Mouse (Mus musculus) brain, embryonic 18.5 days (tissue): ENCODE data around the gene Ncbp3.

Experiments
- DNase-seq: peaks from one replicate; pipeline ENCODE4 v3.0.0-alpha.2; 2012; ENCODE audit warnings: low read depth, low spot score

Ncbp3 gene

DNA sequence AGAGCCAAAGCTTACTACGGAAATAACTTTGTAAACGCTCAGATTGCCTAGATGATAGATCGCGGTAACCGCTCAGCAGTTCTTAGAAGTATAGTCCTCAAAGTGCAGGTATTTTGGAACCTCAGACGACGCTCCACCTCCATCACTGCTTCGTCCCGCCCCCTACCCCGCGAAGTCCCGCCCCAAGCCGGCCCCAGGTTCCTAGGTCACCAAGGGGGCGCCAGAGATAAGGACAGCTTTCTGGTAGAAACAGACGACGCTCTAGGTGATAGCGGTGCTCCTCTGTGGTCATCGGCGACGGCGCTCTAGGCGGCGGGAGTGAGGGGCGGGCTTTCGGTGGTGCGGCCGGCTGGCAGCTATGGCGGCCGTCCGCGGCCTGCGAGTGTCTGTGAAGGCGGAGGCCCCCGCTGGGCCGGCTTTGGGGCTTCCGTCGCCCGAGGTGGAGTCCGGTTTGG, at the start of gene Ncbp3:
Gene Ncbp3 (plus strand): TSS at position 242 of the 455 bp plus-strand sequence.
- peak; percentile 89 for DNase-seq

DNA sequence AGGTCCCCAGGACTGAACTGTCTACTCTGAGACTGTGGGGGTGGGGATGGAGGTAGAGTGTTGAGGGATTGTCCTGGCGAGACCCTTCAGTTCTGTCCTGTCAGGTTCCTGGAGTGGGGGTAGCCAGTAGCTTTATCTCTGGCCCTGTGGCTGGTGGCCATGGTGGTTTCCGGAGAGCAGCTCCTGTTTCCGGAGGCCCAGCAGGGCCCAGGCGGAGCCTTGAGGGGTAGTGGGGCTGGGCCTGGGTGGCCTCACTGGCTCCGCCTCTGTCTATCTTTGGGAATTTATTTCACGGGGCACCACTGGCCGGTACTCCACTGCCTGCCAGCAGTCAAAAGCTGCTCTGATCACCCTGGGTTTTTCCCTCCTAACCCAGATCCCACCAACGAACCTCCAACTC, 48.8 kb upstream of the Ncbp3 start, which contains the start of gene P2rx1:
Gene P2rx1 (plus strand): TSS at position 333 of the 400 bp plus-strand sequence.
- DNase-seq, result no peak

DNA sequence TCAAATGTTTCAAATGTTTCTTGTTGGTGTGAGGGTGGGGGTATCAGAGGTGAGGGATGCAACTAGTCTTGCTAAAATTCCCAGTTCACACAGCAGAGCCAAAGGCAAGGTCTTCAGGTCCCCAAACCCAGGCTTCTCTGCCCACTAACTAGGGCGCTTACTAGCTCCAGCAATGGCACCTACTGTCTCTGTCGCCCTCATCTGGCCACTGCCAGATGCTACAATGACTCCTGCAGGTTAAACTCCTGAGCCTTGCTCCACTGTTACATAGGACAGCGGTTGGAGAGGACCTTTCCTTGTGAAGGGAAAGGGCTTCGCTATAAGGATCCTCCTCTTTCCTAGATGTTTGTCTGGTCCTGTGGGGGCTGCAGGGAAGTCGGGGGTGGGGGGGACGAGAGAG, 46.6 kb upstream of the Ncbp3 start:
- DNase-seq, result no peak

DNA sequence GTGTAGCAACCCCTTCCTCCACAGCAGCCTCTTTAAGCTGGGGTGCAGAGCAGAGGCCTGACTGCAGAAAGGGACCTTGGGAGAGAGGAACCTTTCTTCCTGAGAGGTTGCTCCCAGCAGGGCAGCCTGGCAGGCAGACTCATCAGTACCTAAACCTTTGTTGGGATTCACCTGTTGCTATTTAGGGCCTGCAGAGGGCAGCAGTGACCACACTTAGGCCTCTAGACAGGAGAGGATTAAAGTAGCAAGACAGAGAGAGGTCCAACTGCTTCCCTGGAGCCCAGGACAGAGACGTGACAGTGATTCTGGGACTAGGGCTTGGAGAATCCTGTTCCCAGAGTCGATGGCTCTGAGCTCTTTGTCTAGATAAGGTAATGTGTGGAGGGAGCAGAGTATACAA, 41.2 kb upstream of the Ncbp3 start:
- peak; percentile 16 for DNase-seq

DNA sequence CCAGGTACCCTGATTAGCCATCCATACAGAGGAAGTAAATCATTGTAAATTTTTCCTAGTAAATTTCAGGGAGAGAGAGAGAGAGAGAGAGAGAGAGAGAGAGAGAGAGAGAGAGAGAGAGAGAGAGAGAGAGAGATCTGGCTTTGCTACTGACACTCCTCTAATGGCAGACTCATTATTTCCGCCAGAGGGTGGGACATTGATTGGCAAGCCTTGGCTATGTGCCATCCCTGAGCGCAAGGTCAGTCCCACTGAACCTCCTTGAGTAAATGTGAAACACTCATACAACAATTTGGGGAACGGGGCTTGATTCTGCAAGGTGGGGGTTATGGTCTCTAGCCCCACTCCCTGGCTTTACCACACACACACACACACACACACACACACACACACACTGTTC, 40.5 kb upstream of the Ncbp3 start:
- no peak for DNase-seq

DNA sequence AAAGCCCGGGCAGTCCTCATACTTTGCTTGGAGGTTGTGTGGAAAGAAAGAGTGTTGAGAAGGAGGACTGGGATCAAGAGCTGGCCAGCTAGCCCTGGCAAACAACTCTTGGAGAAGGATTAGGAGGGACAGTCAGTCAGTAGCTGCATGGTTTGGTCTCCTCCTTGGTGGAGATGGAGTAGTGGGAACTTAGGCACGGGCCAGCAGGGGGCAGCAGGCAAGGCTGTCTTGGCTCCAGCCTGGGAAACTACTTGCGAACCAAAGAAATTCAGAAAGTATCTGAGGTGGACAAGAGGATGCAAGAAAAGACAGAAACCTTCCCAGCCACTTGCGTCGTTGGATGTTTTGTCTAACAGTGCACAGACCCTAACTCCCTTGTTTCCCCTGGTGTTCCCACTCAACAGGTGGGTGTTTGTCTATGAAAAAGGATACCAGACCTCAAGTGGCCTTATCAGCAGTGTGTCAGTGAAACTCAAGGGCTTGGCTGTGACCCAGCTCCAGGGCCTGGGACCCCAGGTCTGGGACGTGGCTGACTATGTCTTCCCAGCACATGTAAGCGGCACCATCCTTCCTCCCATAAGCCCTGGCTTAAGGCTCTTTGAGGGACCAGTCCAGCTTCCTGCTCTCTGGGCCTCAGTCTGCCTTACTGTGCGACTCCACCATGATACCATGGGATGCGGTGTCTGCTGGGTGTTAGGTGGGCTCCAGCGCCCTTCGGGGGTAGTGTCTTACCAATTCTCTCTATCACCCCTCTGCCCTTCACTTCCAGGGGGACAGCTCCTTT, 39.7 kb upstream of the Ncbp3 start:
- no peak for DNase-seq

DNA sequence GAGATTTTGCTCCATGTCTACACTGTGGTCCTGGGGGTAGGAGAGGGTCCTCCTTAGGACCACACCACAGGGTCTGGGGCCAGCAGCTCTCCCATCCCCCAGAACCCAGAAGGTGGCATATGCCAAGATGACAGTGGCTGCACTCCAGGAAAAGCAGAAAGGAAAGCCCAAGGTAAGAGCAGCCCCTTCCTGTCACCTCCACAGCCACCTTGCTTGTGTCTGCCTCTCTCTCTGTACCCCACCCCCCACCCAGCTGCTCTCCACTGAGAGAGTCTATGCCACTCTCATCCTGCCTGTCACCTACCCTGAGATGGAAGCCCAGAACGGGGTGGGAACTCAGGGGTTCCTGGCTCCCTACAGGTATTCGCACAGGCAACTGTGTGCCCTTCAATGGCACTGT, 38.8 kb upstream of the Ncbp3 start:
- DNase-seq, result no peak

DNA sequence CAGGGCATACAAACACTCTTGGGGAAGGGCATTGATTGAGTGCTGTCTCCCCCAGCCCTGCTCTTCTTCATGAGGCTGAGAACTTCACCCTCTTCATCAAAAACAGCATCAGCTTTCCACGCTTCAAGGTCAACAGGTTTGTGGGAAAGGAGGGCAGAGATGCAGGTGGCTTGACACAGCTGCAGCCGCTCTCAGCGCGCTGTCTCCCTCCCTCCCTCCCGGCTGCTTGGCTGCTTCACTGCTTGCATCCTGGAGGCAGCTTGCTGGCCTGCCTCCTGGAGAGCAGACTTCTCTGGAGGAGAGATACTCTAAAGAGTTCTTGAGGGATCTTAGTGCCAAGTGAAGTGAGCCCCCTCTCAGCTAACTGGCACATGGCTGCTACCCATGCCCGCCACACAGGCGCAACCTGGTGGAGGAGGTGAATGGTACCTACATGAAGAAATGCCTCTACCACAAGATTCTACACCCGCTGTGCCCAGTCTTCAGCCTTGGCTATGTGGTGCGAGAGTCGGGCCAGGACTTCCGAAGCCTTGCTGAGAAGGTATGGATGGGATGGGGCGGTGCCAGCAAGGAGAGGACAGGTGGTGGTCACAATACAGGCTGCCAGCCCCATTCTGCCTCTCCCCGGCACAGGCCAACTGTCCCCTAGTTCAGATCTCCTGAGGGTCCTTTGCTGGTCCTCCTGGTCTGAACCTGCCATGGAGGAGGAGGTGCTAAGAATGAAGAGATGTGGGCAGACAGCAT, 37.9 kb upstream of the Ncbp3 start:
- no peak for DNase-seq

DNA sequence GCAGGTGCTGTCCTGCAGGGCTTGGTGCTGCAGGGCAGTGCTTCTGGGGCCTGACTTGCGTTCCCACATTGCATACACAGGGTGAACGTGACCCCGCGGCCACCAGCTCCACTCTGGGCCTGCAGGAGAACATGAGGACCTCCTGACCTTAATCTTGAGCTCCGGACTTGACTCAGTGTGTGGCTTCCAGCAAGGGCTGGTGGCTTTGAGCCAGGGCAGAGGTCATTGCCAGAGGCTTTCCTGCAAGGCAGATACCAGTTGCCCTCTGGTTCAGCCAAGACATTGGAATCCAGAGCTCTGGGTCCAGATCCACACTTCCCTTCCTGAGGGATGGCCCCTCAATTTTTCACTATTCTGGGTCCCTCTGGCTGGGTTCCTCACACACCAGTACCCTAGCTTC, 33.6 kb upstream of the Ncbp3 start:
- DNase-seq, result no peak

DNA sequence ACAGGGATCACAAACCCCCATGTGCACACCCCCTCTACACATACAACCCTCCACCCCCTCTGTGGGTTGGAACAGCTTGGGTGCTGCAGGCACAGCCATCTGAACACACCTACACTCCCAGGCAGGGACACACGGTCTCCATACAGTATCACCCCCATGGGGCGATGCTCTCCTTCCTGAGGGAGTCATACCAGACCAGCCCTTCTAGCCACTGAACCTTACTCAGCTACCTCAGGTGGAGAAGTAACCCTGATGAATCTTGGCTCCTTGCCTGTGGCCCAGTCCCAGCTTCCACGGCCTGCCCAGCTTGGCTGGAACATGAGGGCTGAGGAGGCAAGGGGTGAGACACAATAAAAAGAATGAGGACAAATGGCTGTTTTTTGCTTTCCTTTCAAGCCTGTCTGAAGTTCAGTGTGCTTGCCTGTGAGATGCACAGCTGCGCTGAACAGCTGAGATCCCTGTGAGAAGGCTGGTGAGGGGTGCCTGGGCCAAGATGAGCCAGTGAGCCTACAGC, 32.7 kb upstream of the Ncbp3 start:
- no peak for DNase-seq

DNA sequence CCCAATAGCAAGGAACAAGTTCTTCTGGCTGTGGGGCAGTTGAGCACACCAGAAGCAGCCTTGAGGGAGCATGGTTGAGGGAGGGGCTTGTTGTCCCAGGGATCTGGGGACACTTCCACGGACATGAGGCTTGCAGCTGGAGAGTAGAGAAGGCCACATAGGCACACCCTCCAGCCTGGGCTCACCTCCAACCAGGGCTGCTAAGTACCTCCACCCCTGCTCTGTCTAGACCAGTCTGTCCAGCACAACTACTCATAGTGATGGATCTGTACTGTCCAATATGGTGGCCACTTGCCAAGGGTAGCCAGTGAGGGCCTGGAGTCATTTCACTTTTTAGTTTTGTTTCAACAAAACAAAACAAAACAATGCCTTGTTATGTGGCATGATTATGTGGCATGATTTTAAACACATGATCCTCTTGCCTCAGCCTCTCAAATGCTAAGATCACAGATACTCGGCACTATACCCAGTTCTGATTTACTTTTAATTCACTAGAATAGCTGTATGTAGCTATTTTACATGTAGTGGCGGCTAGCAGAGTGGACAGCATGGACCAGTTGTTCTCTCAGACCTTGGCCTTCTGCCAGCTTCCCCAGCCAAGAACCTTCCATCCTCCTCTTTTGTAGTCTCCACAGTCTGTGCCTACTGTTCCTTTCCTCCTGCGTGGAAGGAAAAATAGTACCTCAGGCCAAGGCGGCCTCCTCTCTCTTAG, 32.0 kb upstream of the Ncbp3 start:
- no peak for DNase-seq

DNA sequence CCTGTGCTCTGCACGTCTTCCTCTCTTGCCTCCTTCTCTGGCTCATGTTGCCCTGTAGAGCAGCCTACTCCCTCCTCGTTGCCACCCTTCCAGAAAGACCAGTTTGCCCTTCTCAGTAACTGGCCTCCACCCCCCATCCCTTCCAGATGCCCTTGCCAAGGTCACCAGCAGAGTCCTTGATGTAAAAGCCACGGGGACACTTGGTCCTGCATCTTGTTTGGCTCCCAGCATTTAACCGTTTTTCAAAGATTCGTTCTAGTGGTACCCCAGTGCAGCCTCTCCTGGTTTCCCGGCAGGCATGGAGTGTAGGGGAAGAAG, 31.5 kb upstream of the Ncbp3 start:
- DNase-seq, result no peak

DNA sequence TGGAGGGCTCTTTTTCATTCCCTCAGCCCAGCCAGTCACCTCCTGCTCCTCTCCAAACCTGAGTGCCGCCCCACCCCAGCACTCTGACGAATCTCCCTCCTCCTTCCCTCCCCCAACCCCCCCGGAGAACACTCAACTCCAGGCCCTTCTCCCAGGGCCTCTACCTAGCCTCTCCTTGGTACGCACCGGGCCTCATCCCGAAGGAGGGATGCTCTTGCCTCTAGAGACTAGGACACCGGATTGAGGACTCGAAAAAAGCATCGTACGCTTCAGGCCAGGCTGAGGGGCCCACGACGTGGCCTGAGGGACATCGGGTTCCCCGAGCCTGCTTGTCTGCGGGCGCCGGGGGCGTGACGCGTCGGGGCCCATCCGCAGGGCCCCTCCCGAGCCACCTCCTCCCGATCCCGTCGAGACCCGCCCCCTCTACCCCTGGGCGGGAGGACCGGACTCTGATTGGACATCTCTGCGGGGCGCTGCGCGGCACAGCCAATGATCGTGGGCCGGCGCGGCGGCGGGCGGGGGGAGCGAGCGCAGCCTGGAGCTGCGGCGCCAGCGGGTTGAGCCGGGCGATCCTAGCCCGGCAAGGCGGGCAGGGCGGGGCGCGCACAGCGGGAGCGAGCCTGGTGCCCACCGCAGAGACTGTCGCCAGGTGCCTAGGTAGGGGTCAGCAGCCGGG, 29.0 kb upstream of the Ncbp3 start, which contains the start of gene Camkk1:
Gene Camkk1 (plus strand): TSS at position 538 of the 676 bp plus-strand sequence.
- DNase-seq, result peak; percentile 88

DNA sequence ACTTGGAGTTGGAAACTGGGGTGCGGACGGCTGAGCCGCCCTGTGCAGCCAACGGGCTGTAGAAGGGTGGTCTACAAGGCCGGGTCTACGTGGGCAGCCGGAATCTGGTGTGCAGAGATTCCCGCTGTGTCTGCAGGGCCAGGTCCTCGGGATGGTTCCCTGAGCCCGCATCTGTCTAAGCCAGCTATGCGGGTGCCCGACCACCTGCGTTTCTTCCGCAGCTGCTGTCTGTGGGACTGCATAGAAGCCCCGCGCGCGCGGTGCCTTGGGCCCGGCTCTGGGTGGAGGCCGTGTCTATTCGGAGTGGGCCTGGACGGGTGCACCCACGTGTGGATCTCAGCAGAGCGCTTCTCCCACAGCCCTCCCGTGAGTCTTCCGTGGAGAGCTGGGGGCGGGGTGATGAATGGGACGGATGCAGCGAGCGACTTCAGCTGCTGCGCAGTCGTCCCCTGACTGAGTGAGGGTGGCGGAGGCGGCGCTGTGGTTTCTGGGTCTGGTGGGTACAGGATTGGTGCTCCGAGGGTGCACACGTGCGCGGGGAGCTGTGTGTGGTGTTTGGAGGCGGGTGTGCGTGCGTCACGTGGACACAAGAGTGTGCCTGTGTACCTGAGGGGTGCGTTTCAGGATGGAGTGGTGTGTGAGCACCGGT, 28.3 kb upstream of the Ncbp3 start:
- peak; percentile 36 for DNase-seq

DNA sequence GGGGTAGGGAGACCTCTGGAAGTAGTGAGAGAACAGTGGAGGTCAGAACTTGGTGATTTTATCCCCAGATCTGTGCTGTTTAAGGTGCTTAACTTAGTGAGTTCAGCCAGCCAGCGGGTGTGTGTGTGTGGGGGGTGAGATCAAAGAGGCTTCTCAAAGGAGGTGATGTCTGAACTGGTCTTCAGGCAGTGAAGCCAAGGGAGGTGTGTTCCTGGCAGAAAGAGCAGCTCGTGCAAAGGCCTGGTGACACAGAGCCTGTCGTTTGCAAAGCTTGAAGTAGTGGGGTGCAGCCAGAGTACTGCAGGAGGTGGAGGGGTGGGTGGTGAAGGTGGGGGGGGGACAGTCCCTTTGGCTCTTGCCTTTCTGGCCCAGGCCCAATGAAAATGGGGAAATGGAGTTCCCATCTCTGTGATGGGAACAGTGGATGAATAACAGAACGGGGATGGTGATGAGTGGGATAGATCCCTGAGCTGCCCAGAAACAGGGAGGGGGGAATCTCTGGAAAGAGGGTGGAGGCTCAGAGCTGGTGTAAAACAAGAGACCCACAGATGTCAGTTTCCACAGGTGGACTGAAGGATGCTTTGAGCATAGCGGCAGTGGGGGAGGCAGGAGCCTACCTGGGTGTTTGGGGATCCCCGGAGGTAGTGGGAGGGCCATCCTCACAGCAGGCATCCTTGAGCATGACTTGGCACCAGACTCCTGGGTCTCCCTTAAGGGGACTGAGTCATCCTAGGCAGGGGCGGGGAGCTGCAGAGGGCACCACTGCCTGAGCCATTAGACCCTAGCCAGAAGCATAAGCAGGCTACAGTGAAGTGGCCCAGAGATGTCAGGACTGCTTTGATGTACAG, 26.4 kb upstream of the Ncbp3 start:
- DNase-seq, result no peak

DNA sequence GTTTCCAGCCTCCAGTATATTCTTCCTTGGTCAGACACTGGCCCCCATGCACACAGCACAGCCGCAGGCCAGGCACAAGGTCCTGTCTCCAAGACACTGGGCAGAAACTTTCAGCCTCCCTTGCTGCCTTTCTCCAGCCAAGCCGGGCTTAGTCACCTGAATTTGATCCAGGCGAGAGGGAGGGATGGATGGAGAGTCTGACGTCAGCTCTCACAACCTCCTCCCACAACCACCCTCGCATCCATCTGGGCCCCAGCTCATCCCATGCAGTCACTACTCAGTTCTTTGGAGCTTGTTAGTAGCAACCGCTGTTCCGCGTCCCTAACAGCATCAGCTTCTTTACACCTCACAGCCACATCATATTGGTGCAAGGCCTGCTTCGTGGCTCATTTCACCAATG, 24.5 kb upstream of the Ncbp3 start:
- DNase-seq, result no peak

DNA sequence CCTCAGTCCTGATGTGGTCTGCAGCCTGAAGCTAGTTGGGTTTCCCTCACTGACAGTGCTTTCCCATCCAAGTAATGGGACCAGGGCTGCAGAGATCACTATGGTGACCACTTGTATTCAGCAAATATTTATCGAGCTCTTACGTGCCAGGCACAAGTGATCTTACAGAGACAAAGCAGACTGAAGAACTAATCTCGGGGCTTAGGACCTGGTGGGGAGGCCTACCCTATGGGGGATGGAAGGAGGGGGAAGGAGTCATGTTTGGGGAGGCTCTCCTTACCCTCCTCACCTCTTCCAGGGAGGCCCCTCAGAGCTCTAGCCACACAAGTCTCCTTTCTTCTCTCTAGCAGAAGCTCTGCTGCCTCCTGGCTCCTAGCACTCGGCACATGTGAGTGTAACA, 23.8 kb upstream of the Ncbp3 start:
- DNase-seq, result no peak

DNA sequence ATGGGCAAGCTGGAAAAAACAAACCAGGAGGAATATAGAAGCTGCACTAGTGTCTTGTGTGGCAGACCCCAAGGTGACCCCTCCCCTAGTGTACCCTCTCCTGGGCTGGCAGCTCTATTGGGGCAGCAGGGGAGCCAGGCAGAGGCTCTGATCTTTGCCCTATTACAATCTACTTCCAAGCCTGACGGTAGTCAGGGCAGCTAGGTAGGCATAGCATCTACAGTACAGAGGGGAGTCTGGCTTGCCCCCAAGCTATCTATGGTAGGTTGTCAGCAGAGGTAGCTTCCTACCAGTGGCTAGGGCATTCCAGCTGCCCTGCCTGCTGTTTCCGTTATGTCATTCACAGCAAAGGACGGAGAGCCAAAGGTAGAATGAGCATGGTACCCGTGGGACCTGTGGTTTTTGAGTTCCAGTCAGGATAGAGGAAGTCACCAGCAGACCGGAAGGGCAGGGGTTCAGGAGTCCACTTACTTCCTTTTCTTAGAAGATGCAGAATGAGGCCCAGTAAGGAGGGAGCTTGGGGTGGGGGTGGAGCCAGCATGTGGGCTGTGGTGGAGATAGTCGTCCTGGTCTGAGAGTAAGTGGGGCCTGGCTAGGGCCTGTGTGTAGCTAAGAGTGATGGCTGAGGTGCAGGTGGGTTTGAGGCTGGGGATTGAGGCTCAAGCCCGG, 23.2 kb upstream of the Ncbp3 start:
- DNase-seq, result no peak

DNA sequence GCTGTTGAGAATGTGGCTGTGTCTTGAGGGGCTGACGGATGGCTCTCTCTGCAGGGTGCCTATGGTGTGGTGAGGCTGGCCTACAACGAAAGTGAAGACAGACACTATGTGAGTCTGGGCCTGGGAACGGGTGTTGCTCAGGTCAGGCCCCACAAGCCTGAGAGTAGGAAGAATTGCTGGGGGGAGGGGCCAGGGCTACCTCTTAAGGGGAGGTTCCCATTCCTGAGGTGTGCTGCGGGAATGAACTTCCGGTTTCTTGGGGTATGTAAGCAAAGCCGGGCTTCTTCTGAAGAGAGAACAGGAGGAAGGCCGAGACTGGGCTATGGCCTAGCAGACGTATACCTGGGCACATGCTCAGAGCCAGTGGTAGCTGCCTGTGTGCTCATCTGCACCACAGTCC, 20.6 kb upstream of the Ncbp3 start:
- no peak for DNase-seq
